Mouse (Mus musculus): Measurements from ENCODE around the gene C8g.

The C8g gene

GRCm38 (mm10) chr2:25501593-25502486, at the start of gene C8g:
C8g (minus strand) TSS chr2:25501719.
- no peak for DNase-seq

GRCm38 (mm10) chr2:25551186-25551585, 49.7 kb upstream of the C8g start:
- peak; percentile 70 for DNase-seq

DNA sequence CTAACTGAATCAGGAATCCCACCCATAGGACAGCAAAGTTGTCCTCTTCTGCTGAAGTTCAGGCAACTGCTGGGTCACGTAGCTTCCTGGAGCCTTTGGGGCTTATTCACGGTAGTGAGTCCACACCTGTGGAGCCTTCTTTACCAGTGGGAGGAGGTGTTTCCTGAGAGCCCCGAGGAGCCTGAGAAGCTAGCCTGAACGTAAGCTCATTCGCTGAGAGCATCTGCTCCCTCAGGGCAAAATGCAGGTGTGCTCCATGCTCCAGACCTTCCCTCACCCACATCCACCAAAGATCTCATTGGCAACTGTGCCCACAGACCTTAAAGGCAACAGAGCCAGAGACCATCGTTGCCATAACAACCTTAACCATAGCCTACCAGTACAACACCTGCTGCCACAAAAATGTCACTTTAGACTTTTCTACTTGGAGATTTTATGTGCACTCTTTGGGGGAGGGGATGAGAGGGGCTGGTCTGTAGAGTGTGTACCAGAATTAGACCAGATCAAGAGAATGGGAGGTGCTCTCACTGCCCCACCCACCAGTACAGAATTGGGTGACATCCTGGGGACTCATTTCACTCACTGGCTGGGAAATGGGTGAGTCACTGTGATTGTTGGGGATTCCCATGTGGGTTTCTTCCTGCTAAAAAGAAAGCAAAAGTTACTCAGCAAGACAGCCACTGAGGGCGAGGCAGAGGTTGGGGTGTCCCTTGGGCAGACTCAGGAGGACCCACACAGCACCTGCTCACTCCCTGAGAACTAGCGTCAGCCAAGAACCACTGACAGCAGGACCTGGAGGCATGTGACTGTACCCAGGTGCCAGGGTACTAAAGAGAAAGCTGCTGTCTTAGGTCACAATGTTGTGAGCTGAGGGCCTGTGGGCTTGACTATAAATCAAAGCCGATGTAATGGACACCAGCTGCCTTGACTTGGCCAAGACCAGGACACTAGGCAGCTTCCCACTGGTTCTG, 47.8 kb upstream of the C8g start:
- no peak for DNase-seq

DNA sequence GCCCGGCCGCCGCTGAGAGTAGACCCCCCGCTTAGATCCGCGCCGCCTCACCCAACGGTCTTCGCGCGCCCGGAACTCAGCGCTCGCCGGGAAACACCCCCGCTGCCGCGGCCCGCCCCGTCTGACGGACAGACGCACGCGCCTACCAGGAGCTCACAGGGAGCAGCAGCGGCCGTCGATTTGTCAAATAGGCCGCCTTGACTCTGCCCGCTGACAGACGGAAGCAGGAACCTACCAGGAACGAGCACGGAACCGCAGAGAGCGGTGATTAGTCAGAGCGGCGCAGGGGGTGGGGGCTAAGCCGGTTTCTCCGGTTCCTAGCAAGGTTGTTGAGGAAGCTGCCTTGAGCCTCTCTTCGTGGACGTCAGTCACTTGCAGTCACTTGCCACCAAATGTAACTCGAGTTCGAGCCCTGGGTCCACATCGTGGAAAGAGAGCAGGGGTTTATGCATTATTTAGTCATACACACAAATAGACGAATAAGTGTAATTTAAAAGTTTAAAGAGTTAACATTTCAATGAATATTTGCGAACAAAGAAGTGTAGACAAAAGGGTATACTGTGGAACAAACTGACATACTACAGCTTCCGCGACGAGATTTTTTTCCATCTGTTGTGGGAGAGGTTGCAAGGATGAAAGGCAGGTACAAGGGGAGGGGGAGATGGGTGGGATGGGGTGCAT, 45.4 kb upstream of the C8g start, which contains the start of gene Traf2:
Gene Traf2 (minus strand): TSS at position 130 of the 681 bp plus-strand sequence.
- peak; percentile 99 for DNase-seq

DNA sequence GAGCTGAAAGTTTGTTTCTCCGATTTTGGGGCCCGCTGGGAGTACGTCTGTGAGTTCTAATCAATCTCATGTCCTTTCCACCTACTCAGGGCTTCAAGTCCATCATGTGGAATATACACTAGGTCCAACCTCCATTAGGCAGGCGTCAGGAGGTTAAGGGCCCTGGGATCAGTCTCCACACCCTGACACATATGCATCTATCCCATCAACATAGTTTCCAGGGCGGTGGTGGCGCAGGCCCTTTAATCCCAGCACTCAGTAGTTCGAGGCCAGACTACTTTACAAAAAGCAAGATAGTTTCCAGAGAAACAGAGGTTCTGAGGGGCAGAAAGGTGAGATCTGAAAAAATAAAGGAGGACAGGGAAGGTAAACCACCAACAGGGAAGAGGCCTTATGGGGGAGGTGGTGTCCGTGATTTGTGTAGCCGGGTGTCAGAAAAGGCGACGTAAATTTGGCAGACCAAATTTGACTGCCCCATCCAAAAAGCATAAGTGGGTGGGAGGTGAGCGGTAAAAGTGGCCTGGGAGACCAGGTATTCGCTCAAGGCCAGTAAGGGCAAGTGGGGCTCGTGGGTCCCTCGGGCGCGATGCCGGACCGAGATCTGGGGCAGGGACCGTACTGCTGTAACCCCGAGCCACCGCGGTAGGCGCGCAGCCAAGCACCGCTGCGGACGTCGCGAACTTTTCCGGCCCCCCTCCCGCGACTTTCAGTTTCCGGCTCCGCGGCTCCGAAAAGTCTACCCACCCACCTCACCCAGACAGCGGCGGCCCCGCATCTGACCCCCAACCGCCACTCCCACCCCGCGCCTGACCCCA, 44.7 kb upstream of the C8g start:
- peak; percentile 90 for DNase-seq

GRCm38 (mm10) chr2:25541644-25542367, 40.3 kb upstream of the C8g start:
- DNase-seq = no peak

GRCm38 (mm10) chr2:25540541-25540948, 39.0 kb upstream of the C8g start:
- no peak for DNase-seq

DNA sequence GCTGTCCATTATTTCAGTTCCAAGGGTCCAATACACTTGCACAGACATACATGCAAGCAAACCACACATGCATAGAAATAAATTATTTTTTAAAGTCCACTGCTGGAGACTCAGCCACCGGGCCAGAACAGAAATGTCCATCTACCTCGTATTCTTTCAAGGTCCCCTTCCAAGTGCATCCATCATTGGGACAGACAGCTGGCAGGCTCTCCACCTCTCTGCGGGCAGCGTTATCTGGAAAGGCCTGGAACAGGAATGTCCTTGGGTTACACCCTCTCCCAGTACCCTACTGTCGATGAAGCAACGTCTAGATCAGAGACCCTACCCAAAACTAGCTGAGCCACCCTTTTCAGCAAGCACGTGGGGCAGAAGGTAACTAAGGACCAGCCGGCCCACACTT, 35.0 kb upstream of the C8g start:
- DNase-seq = no peak

GRCm38 (mm10) chr2:25534866-25535182, 33.3 kb upstream of the C8g start:
- DNase-seq = no peak

DNA sequence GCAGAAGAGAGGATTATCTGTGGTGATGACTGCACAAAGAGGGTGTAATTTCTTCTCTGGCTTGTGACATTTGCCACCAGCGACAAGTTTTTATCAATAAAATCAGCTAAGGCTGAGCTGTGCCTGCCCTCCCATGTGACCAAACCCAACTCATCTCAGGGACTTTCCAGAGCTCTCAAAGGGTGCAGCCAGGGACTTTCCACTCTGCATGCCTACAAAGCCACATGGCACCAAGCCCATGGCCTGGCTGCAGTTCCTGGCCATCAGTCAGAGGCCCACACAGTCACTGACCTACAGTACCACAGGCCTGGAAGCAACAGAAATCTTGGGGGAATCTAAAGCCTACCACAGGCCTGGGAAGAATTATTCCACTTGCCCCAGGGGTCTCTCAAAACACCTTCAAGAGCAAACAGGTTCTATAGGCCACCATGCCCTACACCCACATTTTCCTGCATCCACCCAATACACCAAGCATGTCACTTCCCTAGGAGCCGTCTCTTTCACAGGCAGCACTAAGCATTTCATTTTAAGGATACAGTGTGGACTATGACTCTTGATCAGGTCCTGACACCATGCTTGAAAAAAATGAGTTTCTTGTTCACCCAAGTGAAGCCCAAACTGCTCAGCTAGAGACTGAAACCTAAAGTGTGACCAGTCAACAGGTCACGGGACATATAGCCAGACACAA, 32.8 kb upstream of the C8g start:
- peak; percentile 80 for DNase-seq

- DNase-seq = no peak
Measured at GRCm38 (mm10) chr2:25533707-25534106, 32.2 kb upstream of the C8g start.

- no peak for DNase-seq
Measured at GRCm38 (mm10) chr2:25526510-25527302, 25.2 kb upstream of the C8g start.

DNA sequence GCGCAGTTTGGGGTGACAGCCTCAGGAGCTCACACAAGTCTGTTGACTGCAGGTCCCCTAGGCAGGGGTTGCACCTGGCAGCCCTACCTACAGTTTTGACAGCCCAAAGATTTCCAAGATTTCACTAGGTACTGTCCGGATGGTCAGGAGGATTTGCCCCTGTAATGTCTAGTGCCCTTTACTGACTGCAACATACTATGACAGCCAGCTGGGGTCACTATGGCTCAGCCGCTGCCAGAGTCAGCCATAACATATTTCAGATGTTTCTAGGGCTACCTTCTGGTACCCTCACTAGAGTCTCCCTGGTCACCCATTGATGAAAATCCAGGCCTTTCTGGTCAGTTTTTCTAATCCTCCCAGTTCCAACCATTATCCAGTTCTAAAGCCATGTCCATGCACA, 8.4 kb upstream of the C8g start:
- DNase-seq = no peak

DNA sequence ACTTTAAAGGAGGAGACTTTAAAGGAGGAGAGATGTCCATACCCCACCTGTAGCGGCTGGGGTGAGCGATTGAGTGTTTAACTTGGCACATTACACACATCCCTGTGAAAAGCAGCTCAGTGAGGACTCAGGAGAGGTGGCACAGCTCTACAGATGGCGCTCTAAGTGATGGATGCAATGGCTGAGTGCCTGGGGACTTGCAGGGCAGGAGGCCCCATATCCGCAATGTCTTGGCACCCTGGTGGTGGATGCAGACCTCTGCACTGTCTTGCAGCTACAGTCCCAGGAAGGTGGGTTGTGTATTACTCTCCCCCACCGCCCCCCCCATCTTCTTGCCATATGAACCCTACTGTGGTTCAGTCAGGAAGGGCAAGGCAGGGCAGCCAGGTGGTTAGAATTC, 5.4 kb upstream of the C8g start:
- DNase-seq = peak; percentile 54

- no peak for DNase-seq
Measured at GRCm38 (mm10) chr2:25505860-25506259, 4.3 kb upstream of the C8g start.

GRCm38 (mm10) chr2:25505000-25505399, 3.5 kb upstream of the C8g start:
- DNase-seq = no peak

DNA sequence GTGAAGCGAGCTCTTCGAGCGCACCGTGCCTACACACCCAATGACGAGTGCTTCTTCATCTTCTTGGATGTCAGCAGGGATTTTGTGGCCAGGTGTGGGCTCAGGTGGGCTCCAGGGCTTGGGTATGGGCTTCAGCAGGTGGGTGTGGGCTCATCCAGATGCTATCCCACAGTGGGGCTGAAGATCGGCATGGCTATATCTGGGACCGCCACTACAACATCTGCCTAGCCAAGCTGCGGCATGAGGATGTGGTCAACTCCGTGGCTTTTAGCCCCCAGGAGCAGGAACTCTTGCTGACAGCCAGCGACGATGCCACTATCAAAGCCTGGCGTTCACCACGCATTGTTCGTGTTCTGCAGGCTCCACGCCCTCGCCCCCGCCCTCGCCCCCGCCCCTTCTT, 3.0 kb upstream of the C8g start:
- DNase-seq = no peak

- no peak for DNase-seq
Measured at GRCm38 (mm10) chr2:25502726-25503125, 1.2 kb upstream of the C8g start.

DNA sequence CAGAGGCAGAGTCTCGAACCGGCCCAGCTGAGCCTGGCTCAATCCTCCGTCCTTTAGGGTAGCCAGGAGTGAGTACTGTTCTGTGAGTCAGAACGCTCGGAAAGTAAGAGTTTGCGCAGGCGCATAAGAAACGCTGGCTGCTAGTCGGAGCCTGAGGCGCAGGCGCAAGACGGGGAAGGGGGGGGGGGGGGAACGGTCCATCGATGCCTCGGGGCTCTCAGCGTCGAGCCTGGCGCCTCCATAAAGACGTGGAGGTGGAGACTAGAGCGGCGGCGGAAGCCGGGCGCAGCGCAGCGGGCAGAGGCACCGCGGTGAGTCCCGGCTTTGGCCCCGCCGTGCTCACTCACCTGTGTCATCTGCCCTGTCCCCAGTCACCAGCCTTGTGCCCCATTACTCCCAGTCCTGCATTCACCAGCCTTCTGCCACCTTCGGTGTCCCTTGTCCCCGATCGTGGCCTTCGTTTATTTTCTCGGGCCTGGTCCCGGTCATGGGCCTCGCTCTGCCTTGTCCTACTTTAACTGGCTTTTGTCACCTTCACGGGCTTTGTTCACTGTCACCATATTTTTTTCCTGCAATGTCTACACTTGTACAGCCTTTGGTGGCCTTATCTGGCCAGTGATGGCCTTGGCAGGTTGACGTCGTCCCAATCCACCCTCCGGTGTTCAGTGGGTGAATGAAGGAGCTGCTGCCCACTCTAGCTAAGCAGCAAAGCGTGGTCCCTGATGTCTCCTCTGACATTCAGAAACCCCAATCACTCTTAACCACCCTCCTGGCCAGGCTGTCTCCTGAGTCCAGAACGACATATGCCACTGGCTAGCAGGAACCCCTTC, 728 bp downstream of the C8g start, which contains the start of gene Fbxw5:
Gene Fbxw5 (plus strand): TSS at position 175 of the 830 bp plus-strand sequence.
- peak; percentile 92 for DNase-seq

Data from lung, postnatal 10 days (tissue).